Mouse (Mus musculus): ENCODE measurements around the gene Scp2.
A peak's percentile ranks its signal among the peaks of the same experiment; 100 is the strongest.

The Scp2 gene

GRCm38 (mm10) chr4:108023186-108023585, 121.6 kb downstream of the Scp2 start:
- ATAC-seq (ENCODE audit: insufficient number of reproducible peaks, low FRiP score, low TSS enrichment) = no peak

GRCm38 (mm10) chr4:108020178-108020577, 124.6 kb downstream of the Scp2 start:
- ATAC-seq (ENCODE audit: insufficient number of reproducible peaks, low FRiP score, low TSS enrichment) = no peak

GRCm38 (mm10) chr4:108018961-108019921, 125.6 kb downstream of the Scp2 start:
- no peak for ATAC-seq (ENCODE audit: insufficient number of reproducible peaks, low FRiP score, low TSS enrichment)

GRCm38 (mm10) chr4:108018241-108018923, 126.4 kb downstream of the Scp2 start:
- no peak for ATAC-seq (ENCODE audit: insufficient number of reproducible peaks, low FRiP score, low TSS enrichment)

- no peak for ATAC-seq (ENCODE audit: insufficient number of reproducible peaks, low FRiP score, low TSS enrichment)
These were observed 127.0 kb downstream of the Scp2 start for GRCm38 (mm10) chr4:108017839-108018238.

GRCm38 (mm10) chr4:108016321-108016720, 128.5 kb downstream of the Scp2 start:
- no peak for ATAC-seq (ENCODE audit: insufficient number of reproducible peaks, low FRiP score, low TSS enrichment)

- ATAC-seq (ENCODE audit: insufficient number of reproducible peaks, low FRiP score, low TSS enrichment) = no peak
These were observed 129.6 kb downstream of the Scp2 start for GRCm38 (mm10) chr4:108015067-108015765.

- no peak for ATAC-seq (ENCODE audit: insufficient number of reproducible peaks, low FRiP score, low TSS enrichment)
These were observed 130.3 kb downstream of the Scp2 start for GRCm38 (mm10) chr4:108014466-108014865.

- ATAC-seq (ENCODE audit: insufficient number of reproducible peaks, low FRiP score, low TSS enrichment) = peak; percentile 34; the same call in 1 of the 2 replicates
These were observed 136.3 kb downstream of the Scp2 start for GRCm38 (mm10) chr4:108008541-108008940.

GRCm38 (mm10) chr4:108007532-108008103, 137.2 kb downstream of the Scp2 start:
- ATAC-seq (ENCODE audit: insufficient number of reproducible peaks, low FRiP score, low TSS enrichment) = no peak

- ATAC-seq (ENCODE audit: insufficient number of reproducible peaks, low FRiP score, low TSS enrichment) = no peak
These were observed 139.5 kb downstream of the Scp2 start for GRCm38 (mm10) chr4:108005328-108005727.

GRCm38 (mm10) chr4:107999380-107999779, 145.4 kb downstream of the Scp2 start:
- ATAC-seq (ENCODE audit: insufficient number of reproducible peaks, low FRiP score, low TSS enrichment) = no peak

- no peak for ATAC-seq (ENCODE audit: insufficient number of reproducible peaks, low FRiP score, low TSS enrichment)
These were observed 146.0 kb downstream of the Scp2 start for GRCm38 (mm10) chr4:107998641-107999332.

- no peak for ATAC-seq (ENCODE audit: insufficient number of reproducible peaks, low FRiP score, low TSS enrichment)
These were observed 148.3 kb downstream of the Scp2 start for GRCm38 (mm10) chr4:107996418-107996986.

GRCm38 (mm10) chr4:107995727-107996126, 149.1 kb downstream of the Scp2 start:
- ATAC-seq (ENCODE audit: insufficient number of reproducible peaks, low FRiP score, low TSS enrichment) = no peak

- ATAC-seq (ENCODE audit: insufficient number of reproducible peaks, low FRiP score, low TSS enrichment) = no peak
These were observed 149.8 kb downstream of the Scp2 start for GRCm38 (mm10) chr4:107995011-107995410.
